Mouse (Mus musculus) kidney, adult 2 months (tissue): ENCODE data around the gene Jag2.

Source experiments
- CTCF ChIP-seq: fragments of 200-500 bp; conservative IDR thresholded peaks from 2 replicates; pipeline ENCODE4 v1.5.1; 2011; ENCODE audit warnings: low read depth, mild to moderate bottlenecking, control low read depth, low read length, moderate library complexity, mixed read lengths; ENCODE audit not compliant: insufficient read depth, insufficient read length
- POLR2A ChIP-seq: fragments of 200-500 bp; IDR thresholded peaks from one replicate; pipeline ENCODE4 v1.6.1; 2011; ENCODE audit warnings: low read depth, low read length, control low read depth

DNA sequence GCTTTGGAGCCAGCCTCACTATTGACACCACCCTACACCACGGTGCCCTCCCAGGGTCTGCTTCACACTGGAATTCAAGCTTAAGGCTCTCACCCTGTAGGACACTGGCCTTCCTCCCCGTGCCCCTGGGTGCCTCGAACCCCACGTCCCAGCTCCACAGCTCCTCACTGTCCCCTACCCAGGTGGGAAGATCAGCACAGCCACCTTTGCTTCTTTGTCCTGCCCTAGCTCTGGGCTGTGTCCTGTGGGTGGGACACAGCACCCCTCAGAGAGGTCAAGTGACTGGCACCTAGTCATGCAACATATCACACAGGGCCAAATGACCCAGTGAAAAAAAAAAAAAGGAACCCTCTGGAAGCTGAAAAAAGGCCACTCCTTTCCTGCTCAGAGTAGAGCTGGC is 48.9 kb downstream of the Jag2 start:
- no peak for TF ChIP-seq POLR2A
- no peak for TF ChIP-seq CTCF
